Mouse (Mus musculus) lung, adult 18-20 months (tissue): ENCODE measurements around the gene Gm21188.
"Not testable (repeated sequence)": the region's sequence is repeated elsewhere in the genome, so short reads cannot be mapped to it uniquely, and the experiment has no call there.

Source experiments
- DNase-seq, 2 experiments: peaks; one replicate each; pipeline ENCODE4 v3.0.0; 2022; ENCODE audit warnings: mixed read lengths in 2 of 2

Gm21188 gene

DNA sequence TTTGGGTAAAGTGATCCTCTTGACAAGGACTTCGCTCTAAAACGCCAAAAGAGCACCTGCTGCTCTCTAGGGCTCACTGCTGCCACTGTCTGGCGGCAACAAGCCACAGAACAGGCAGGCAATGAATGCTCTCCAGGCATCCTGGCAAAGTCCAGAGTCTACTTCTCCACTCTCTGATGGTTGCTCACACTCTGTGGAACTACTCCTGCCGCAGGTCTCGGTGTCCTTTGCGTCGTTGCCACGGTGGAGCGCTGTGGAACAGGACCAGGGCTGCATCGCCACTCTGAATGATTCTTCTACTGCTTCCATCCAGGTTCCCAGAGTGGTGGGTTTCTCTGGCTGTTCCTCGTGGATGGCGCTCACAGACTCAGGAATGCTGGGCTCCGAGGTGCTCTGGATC lies 25.6 kb downstream of the Gm21188 start:
- DNase-seq = not testable (repeated sequence)

- DNase-seq = not testable (repeated sequence)
Measured at GRCm38 (mm10) chr13:120025576-120025975, 26.4 kb downstream of the Gm21188 start.

- DNase-seq = not testable (repeated sequence)
Measured at GRCm38 (mm10) chr13:120025004-120025403, 27.0 kb downstream of the Gm21188 start.

DNA sequence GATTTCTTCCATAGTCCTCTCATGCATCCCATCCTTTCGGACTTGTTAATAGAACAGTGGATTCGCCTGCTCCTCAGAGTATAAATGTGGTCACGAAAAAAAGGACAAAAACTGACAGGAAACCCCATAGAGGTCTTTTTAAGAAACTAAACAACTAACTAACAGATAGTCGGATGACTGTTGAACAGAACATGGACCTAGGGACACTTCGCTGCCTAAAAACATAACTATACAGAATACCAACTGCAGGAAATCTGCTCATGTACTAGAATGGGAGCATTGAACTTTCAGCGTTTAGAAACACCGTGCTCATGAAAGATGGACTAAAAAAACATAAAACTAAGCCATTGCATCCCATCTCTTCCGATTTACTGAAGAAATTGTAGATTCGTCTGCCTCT lies 27.4 kb downstream of the Gm21188 start:
- not testable (repeated sequence) for DNase-seq

DNA sequence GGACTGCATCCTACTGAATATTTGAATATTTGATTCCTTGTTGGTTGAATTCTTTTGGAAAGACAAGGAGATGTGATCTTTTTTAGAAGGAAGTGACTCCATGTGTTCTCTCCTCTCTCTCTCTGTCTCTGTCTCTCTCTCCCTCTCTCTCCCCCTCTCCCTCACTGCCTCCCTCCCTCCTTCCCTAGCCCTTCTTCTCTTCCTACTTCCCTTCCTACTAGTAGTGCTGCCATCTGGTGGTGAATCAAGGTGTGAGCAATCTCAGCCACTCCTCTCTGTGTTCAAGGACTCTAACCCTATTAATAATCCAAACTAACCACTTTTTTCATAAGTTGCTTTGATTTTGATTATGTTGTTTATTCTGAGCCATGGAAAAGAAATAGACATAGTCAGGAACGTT lies 30.5 kb downstream of the Gm21188 start:
- DNase-seq = not testable (repeated sequence)

DNA sequence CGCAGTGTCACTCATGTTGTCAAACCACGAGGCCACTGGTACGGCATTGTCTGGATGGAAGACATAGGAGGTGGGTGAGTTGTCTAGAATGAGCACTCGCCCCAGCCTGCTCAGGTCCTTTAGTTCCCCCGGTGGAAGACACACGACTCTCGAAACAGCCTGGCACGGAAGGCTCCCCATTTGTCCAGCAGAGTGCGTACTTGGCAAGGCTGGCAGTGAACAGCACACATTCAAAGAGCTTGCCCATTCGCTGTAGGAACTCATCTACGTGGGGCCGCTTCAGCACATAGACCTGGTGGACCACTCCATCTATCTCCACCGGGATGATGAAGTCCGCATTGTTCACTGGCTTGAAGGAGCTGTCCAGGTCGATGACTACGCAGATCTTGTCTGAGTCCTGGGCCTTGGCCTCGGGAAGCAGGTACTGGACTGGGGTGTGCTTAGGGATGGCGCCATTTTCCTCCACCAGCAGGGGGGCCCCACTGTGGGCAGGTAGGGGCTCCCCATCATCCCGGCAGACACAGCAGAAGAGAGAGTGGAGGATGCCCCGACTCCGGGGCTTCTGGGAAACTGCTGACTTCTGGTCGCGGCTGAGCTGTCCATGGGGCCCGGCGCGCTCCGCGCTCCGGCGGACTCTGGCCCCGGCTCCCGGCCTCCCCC lies 36.5 kb downstream of the Gm21188 start:
- not testable (repeated sequence) for DNase-seq

DNA sequence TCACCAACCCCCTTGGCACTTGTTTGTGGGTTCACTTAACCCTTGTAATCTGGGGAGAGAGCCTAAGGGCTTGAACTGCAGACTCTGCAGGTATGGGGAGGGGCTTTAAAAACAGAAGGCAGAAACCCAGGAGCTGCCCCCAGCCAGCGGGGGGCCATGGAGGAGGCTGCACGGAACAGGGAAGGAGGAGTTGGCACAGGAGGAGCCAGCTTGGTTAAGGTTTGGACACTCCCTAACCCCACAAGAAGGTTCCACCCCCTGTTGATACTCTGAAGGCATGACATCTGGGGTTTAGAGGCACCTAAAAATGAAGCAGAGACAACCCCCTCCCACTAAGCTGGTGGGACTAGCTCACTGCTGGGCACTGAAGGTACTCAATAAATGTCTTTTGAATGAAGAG lies 38.0 kb downstream of the Gm21188 start:
- DNase-seq = not testable (repeated sequence)

DNA sequence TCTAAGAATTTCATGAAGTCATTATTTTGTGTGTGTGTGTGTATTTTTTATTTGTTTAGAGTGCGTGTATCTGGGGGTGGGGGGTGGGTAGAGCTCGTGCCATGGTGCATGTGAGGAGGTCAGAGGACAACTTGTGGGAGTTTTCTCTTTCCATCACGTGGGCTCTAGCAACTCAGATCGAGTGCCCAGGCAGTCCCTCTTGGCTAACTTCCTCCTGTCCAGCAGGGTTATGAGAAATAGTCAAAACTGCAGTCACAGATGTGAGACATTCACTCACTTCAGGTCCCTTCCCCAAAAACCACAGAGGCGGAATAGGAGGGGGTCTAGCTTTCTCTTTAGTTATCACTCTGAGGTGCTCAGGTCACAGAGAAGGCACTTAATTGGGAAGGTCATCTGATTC lies 38.5 kb downstream of the Gm21188 start:
- DNase-seq = not testable (repeated sequence)

DNA sequence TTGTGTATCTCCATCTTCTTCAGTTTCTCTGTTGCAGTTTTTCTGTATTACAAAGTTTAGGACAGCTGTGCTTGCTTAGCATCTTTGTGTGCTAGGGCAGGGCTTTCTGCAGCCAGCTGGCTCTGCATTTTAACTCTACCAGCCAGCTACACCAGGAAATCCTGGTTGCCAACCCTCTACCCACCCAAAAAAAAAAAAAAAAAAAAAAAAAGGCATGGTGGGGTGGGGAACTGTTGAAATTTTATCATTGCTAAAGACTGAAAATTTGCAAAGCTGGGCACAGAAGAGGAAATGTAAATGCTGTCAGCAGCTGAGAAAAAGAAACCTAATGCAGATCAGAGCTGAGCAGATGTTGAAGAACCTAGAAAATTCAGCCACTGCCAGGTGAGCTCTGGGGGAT lies 41.9 kb downstream of the Gm21188 start:
- DNase-seq = not testable (repeated sequence)

DNA sequence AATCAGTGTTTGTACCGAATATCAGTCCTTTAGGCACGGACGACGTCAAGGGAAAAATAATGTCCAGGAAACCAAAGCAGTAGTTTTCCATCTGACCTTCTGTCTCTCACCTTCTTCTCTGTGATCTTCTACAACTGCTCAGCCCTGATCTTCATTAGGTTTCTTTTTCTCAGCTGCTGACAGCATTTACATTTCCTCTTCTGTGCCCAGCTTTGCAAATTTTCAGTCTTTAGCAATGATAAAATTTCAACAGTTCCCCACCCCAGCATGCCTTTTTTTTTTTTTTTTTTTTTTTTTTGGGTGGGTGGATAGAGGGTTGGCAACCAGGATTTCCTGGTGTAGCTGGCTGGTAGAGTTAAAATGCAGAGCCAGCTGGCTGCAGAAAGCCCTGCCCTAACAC lies 52.8 kb downstream of the Gm21188 start:
- not testable (repeated sequence) for DNase-seq

GRCm38 (mm10) chr13:119998442-119999086 lies 53.4 kb downstream of the Gm21188 start:
- not testable (repeated sequence) for DNase-seq

DNA sequence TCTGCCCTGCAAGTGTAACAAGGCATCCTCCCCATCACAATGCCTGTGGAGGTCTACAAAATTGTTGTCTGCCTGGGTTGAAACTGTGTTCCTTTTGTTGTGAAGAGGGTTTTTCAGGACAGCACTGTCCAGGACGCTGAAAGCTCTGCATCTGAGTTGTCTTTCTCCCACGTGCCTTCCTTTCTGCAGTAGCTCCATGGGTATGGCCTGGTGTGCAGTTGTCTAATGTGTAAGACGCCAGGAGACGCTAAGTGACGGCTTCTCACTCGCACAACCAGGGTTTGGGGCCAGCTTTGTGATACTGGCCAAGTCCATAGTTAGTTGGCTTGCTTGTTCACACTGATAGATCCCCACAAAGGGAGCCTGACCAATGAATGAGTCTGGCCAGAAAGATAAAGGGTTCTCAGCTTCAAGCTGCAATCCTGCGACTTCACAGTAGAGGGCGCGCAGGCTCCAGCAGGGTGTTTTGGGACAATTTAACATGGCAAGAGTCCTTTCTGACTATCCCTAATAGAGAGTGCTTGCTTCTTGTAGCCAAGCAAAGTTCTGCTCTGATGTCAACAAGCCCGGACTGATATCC lies 60.0 kb downstream of the Gm21188 start:
- not testable (repeated sequence) for DNase-seq

DNA sequence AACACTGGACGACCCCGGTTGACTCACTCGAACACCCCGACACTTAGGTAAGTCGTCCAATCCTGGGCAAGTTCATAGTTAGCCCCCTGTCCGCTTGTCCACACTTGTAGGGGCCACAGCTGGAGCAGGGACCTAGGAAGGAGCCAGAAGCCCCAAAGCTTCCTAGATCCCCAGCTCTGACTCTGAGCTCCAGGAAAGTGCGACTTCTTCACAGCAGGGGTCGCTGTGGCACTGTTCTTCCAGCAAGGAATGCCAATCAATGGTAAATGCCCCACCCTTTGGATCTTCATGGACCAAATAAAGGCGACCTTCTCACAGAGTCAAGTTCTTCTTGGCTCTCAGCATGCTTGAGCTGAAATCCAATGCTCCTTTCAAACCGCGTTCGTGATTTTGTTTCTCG lies 60.7 kb downstream of the Gm21188 start:
- DNase-seq = not testable (repeated sequence)
